Mouse (Mus musculus): ENCODE results near the gene Zer1. TPM values are rescaled to one million over a fixed set of nuclear protein-coding genes. Genes with fewer than 3 reads are reported as not detected.

Zer1 gene
- total RNA-seq, 1 experiment from 2014 or later, result 46.3 TPM

- no peak for ATAC-seq (ENCODE audit: extremely low read depth, insufficient number of reproducible peaks, low FRiP score, poor library complexity, severe bottlenecking)
These were observed 40.3 kb downstream of the Zer1 start for GRCm38 (mm10) chr2:30084113-30084512.

GRCm38 (mm10) chr2:30080181-30080800, 44.1 kb downstream of the Zer1 start:
- no peak for ATAC-seq (ENCODE audit: extremely low read depth, insufficient number of reproducible peaks, low FRiP score, poor library complexity, severe bottlenecking)

GRCm38 (mm10) chr2:30078760-30079159, 45.6 kb downstream of the Zer1 start:
- ATAC-seq (ENCODE audit: extremely low read depth, insufficient number of reproducible peaks, low FRiP score, poor library complexity, severe bottlenecking), result no peak

- no peak; the same call in 1 of the 2 replicates for ATAC-seq (ENCODE audit: extremely low read depth, insufficient number of reproducible peaks, low FRiP score, poor library complexity, severe bottlenecking)
These were observed 46.1 kb downstream of the Zer1 start for GRCm38 (mm10) chr2:30078349-30078712.

GRCm38 (mm10) chr2:30077502-30078348, 46.7 kb downstream of the Zer1 start, which contains the start of gene Pkn3:
TSS of gene Pkn3 (plus strand) at chr2:30077684.
- peak; percentile 73 for ATAC-seq (ENCODE audit: extremely low read depth, insufficient number of reproducible peaks, low FRiP score, poor library complexity, severe bottlenecking)

- no peak for ATAC-seq (ENCODE audit: extremely low read depth, insufficient number of reproducible peaks, low FRiP score, poor library complexity, severe bottlenecking)
These were observed 47.4 kb downstream of the Zer1 start for GRCm38 (mm10) chr2:30076959-30077358.

GRCm38 (mm10) chr2:30076439-30076838, 47.9 kb downstream of the Zer1 start:
- no peak for ATAC-seq (ENCODE audit: extremely low read depth, insufficient number of reproducible peaks, low FRiP score, poor library complexity, severe bottlenecking)

GRCm38 (mm10) chr2:30075625-30076024, 48.8 kb downstream of the Zer1 start:
- no peak for ATAC-seq (ENCODE audit: extremely low read depth, insufficient number of reproducible peaks, low FRiP score, poor library complexity, severe bottlenecking)

- no peak for ATAC-seq (ENCODE audit: extremely low read depth, insufficient number of reproducible peaks, low FRiP score, poor library complexity, severe bottlenecking)
These were observed 51.1 kb downstream of the Zer1 start for GRCm38 (mm10) chr2:30073285-30073684.

GRCm38 (mm10) chr2:30072875-30073274, 51.5 kb downstream of the Zer1 start:
- no peak for ATAC-seq (ENCODE audit: extremely low read depth, insufficient number of reproducible peaks, low FRiP score, poor library complexity, severe bottlenecking)

- ATAC-seq (ENCODE audit: extremely low read depth, insufficient number of reproducible peaks, low FRiP score, poor library complexity, severe bottlenecking), result no peak
These were observed 56.4 kb downstream of the Zer1 start for GRCm38 (mm10) chr2:30067962-30068361.

GRCm38 (mm10) chr2:30067031-30067888, 57.1 kb downstream of the Zer1 start:
- ATAC-seq (ENCODE audit: extremely low read depth, insufficient number of reproducible peaks, low FRiP score, poor library complexity, severe bottlenecking), result 0 out of 2 replicates have a peak, but pooled peaks have one; percentile 7

GRCm38 (mm10) chr2:30066046-30066901, 58.1 kb downstream of the Zer1 start:
- ATAC-seq (ENCODE audit: extremely low read depth, insufficient number of reproducible peaks, low FRiP score, poor library complexity, severe bottlenecking), result peak; percentile 68

- ATAC-seq (ENCODE audit: extremely low read depth, insufficient number of reproducible peaks, low FRiP score, poor library complexity, severe bottlenecking), result no peak
These were observed 60.1 kb downstream of the Zer1 start for GRCm38 (mm10) chr2:30064298-30064697.

GRCm38 (mm10) chr2:30063791-30064190, 60.6 kb downstream of the Zer1 start:
- ATAC-seq (ENCODE audit: extremely low read depth, insufficient number of reproducible peaks, low FRiP score, poor library complexity, severe bottlenecking), result no peak

GRCm38 (mm10) chr2:30063235-30063634, 61.1 kb downstream of the Zer1 start:
- no peak for ATAC-seq (ENCODE audit: extremely low read depth, insufficient number of reproducible peaks, low FRiP score, poor library complexity, severe bottlenecking)

- no peak for ATAC-seq (ENCODE audit: extremely low read depth, insufficient number of reproducible peaks, low FRiP score, poor library complexity, severe bottlenecking)
These were observed 61.9 kb downstream of the Zer1 start for GRCm38 (mm10) chr2:30062249-30063093.

Data from neutrophil, adult 5-6 weeks (primary cell).